ENCODE assay signal across 22 mouse cellular contexts in genomic region chr3:100910621-100911020, GRCm38 (mm10). TPM values are rescaled to one million over a fixed set of nuclear protein-coding genes. Genes with fewer than 3 reads are reported as not detected.
DNase-seq lines count a peak whose midpoint lies in the region; ATAC-seq lines count a peak whose summit lies in the region.
"Had no signal": no experiment of that assay in that cellular context is flagged by ENCODE, and none has a peak within 500 bp of the region (broad histone marks: within the 10 kb centered on the region; RNA-seq: fewer than 3 reads in every experiment).

No protein-coding gene starts in this region.

- no peaks in the 10 kb centered on the region for H3K27me3 ChIP-seq in embryonic facial prominence, embryonic 12.5 days
- H3K27me3 ChIP-seq in embryonic facial prominence, embryonic 10.5 days (replicated peaks; ENCODE audit: low read depth, poor library complexity, severe bottlenecking) = no peaks in the 10 kb centered on the region
- no peaks in the 10 kb centered on the region for H3K27me3 ChIP-seq in intestine, embryonic 14.5 days (replicated peaks; ENCODE audit: control insufficient read depth, insufficient read depth, low read length)
- H3K27me3 ChIP-seq in stomach, embryonic 14.5 days (ENCODE audit: control insufficient read depth, insufficient read depth, low read length) = no peaks in the 10 kb centered on the region
- H3K27me3 ChIP-seq: forebrain, embryonic 15.5 days; midbrain, embryonic 13.5 days had no signal

- no peaks in the 10 kb centered on the region for H3K36me3 ChIP-seq in embryonic facial prominence, embryonic 12.5 days
- no peaks in the 10 kb centered on the region for H3K36me3 ChIP-seq in embryonic facial prominence, embryonic 10.5 days (replicated peaks)
- H3K36me3 ChIP-seq in intestine, embryonic 14.5 days (ENCODE audit: control insufficient read depth, insufficient read depth, low read length) = no peaks in the 10 kb centered on the region
- no peaks in the 10 kb centered on the region for H3K36me3 ChIP-seq in stomach, embryonic 14.5 days (ENCODE audit: control insufficient read depth, insufficient read depth, low read length)
- H3K36me3 ChIP-seq: forebrain, embryonic 15.5 days; liver, embryonic 12.5 days; midbrain, embryonic 13.5 days had no signal

- 0 out of 2 replicates have a peak overlapping the region, but pooled peaks have one; percentile 24 for H3K27ac ChIP-seq in embryonic facial prominence, embryonic 12.5 days
- H3K27ac ChIP-seq in embryonic facial prominence, embryonic 10.5 days (replicated peaks) = no peak overlapping the region
- peak overlapping the region; percentile 71 for H3K27ac ChIP-seq in intestine, embryonic 14.5 days (ENCODE audit: low read depth)
- H3K27ac ChIP-seq in stomach, embryonic 14.5 days (ENCODE audit: low read length) = peak overlapping the region; percentile 91; the same call in 1 of the 2 replicates
- H3K27ac ChIP-seq: forebrain, embryonic 15.5 days; hindbrain, embryonic 14.5 days; liver, embryonic 12.5 days; midbrain, embryonic 13.5 days had no signal

- H3K9me3 ChIP-seq in embryonic facial prominence, embryonic 12.5 days = no peaks in the 10 kb centered on the region
- H3K9me3 ChIP-seq in embryonic facial prominence, embryonic 10.5 days = no peaks in the 10 kb centered on the region
- H3K9me3 ChIP-seq in intestine, embryonic 14.5 days (ENCODE audit: control insufficient read depth, low read length) = no peaks in the 10 kb centered on the region
- H3K9me3 ChIP-seq in stomach, embryonic 14.5 days (ENCODE audit: control insufficient read depth, low read depth, low read length) = no peaks in the 10 kb centered on the region
- H3K9me3 ChIP-seq: forebrain, embryonic 15.5 days; liver, embryonic 12.5 days; megakaryocyte, embryonic 14.5 days; midbrain, embryonic 13.5 days had no signal

- H3K9ac ChIP-seq in embryonic facial prominence, embryonic 12.5 days = no peak overlapping the region
- H3K9ac ChIP-seq in intestine, embryonic 14.5 days (ENCODE audit: low read length) = no peak overlapping the region
- no peak overlapping the region for H3K9ac ChIP-seq in stomach, embryonic 14.5 days (replicated peaks; ENCODE audit: low read depth, low read length)
- H3K9ac ChIP-seq: forebrain, embryonic 15.5 days; hindbrain, embryonic 14.5 days; liver, embryonic 12.5 days; midbrain, embryonic 13.5 days had no signal

- no peak overlapping the region for H3K4me3 ChIP-seq in embryonic facial prominence, embryonic 12.5 days
- H3K4me3 ChIP-seq in embryonic facial prominence, embryonic 10.5 days = no peak overlapping the region
- H3K4me3 ChIP-seq in intestine, embryonic 14.5 days (ENCODE audit: low read depth, low read length) = no peak overlapping the region
- H3K4me3 ChIP-seq in stomach, embryonic 14.5 days (ENCODE audit: low read depth, low read length) = no peak overlapping the region
- H3K4me3 ChIP-seq: forebrain, embryonic 15.5 days; liver, embryonic 12.5 days; megakaryocyte, embryonic 14.5 days; midbrain, embryonic 13.5 days had no signal

- peaks cover 15% of the 10 kb centered on the region; the same call in 1 of the 2 replicates for H3K4me1 ChIP-seq in embryonic facial prominence, embryonic 12.5 days
- peaks cover 14% of the 10 kb centered on the region for H3K4me1 ChIP-seq in embryonic facial prominence, embryonic 10.5 days
- H3K4me1 ChIP-seq in intestine, embryonic 14.5 days (replicated peaks; ENCODE audit: control insufficient read depth, insufficient read depth, low read length) = peaks cover 17% of the 10 kb centered on the region
- peaks cover 11% of the 10 kb centered on the region for H3K4me1 ChIP-seq in stomach, embryonic 14.5 days (ENCODE audit: control insufficient read depth, insufficient read depth, low read length)
- H3K4me1 ChIP-seq: forebrain, embryonic 15.5 days; midbrain, embryonic 13.5 days had no signal

- no peak for DNase-seq in embryonic facial prominence, embryonic 10.5 days (ENCODE audit: low spot score)
- DNase-seq in kidney, postnatal 10 days = peak; percentile 27
- DNase-seq in kidney, postnatal 14 days = no peak
- no peak for DNase-seq in intestine, embryonic 14.5 days (ENCODE audit: low spot score)
- no peak for DNase-seq in gastrocnemius, postnatal 10 days
- DNase-seq in right cerebral cortex, postnatal 4 days = no peak
- DNase-seq: adrenal gland, postnatal 10 days; cerebellum, adult 8-10 months; gastrocnemius, postnatal 36 days; heart, postnatal 4 days; left cerebral cortex, postnatal 4 days; lung, adult 18-20 months; lung, postnatal 36 days; thymus, postnatal 25 days had no signal

- WGBS in embryonic facial prominence, embryonic 12.5 days = 52% methylated on average over 5 of the region's 5 CpGs
- WGBS in embryonic facial prominence, embryonic 10.5 days = 65% methylated on average over 5 of the region's 5 CpGs
- 27% methylated on average over 5 of the region's 5 CpGs for WGBS in intestine, embryonic 14.5 days
- 31% methylated on average over 5 of the region's 5 CpGs for WGBS in stomach, embryonic 14.5 days

- ATAC-seq in embryonic facial prominence, embryonic 12.5 days (ENCODE audit: insufficient number of reproducible peaks, insufficient read depth, low FRiP score, low TSS enrichment) = no peak
- no peak for ATAC-seq in intestine, embryonic 14.5 days (replicated peaks; ENCODE audit: low FRiP score, low TSS enrichment, low read depth)
- ATAC-seq in stomach, embryonic 14.5 days (ENCODE audit: insufficient number of reproducible peaks, insufficient read depth, low FRiP score, low read depth) = no peak
- ATAC-seq: forebrain, embryonic 15.5 days; inflammation-experienced regulatory T-cells, adult 6 months; liver, embryonic 12.5 days; midbrain, embryonic 13.5 days had no signal

- H3K4me2 ChIP-seq in embryonic facial prominence, embryonic 12.5 days (replicated peaks) = no peak overlapping the region
- no peak overlapping the region for H3K4me2 ChIP-seq in intestine, embryonic 14.5 days (ENCODE audit: low read length)
- no peak overlapping the region for H3K4me2 ChIP-seq in stomach, embryonic 14.5 days (replicated peaks; ENCODE audit: low read depth, low read length)
- H3K4me2 ChIP-seq: forebrain, embryonic 15.5 days; hindbrain, embryonic 14.5 days; liver, embryonic 12.5 days; midbrain, embryonic 13.5 days had no signal

RNA-seq across cellular contexts. Expression of gene Trim45, which starts 11.4 kb away (rescaled TPM):
- 7.8 and 8.5 TPM in 2 replicates for polyA plus RNA-seq in embryonic facial prominence, embryonic 12.5 days (2016; fragmentation: Nextera tagmentation; extraction: Ambion mirVana)
- polyA plus RNA-seq in embryonic facial prominence, embryonic 10.5 days (2016; fragmentation: Nextera tagmentation; extraction: Ambion mirVana) = 5.7 and 6.3 TPM in 2 replicates
- 4.5 and 5.9 TPM in 2 replicates for polyA plus RNA-seq in intestine, embryonic 14.5 days (2014; fragmentation: Nextera tagmentation; extraction: Ambion mirVana)
- polyA plus RNA-seq in stomach, embryonic 14.5 days (2014; fragmentation: Nextera tagmentation; extraction: Ambion mirVana) = 4.5 and 5.0 TPM in 2 replicates
- total RNA-seq in gastrocnemius, postnatal 10 days (2021) = 1 to 10 TPM; 7.8 to 9.0 TPM

RNA-seq across cellular contexts. Expression of gene Ttf2, which starts 58.8 kb away (rescaled TPM):
- polyA plus RNA-seq in embryonic facial prominence, embryonic 12.5 days (2016; fragmentation: Nextera tagmentation; extraction: Ambion mirVana) = 20.8 and 20.9 TPM in 2 replicates
- polyA plus RNA-seq in embryonic facial prominence, embryonic 10.5 days (2016; fragmentation: Nextera tagmentation; extraction: Ambion mirVana) = 28.1 and 31.4 TPM in 2 replicates
- 16.2 and 21.5 TPM in 2 replicates for polyA plus RNA-seq in intestine, embryonic 14.5 days (2014; fragmentation: Nextera tagmentation; extraction: Ambion mirVana)
- 16.5 and 18.1 TPM in 2 replicates for polyA plus RNA-seq in stomach, embryonic 14.5 days (2014; fragmentation: Nextera tagmentation; extraction: Ambion mirVana)
- total RNA-seq in gastrocnemius, postnatal 10 days (2021) = 1 to 10 TPM; 5.0 to 5.6 TPM
